Mouse (Mus musculus): ENCODE data around the gene Clec11a. TPM values are rescaled to one million over a fixed set of nuclear protein-coding genes. Genes with fewer than 3 reads are reported as not detected.

Gene Clec11a
- polyA plus RNA-seq, 1 experiment from 2014 or later: 4.8 TPM

DNA sequence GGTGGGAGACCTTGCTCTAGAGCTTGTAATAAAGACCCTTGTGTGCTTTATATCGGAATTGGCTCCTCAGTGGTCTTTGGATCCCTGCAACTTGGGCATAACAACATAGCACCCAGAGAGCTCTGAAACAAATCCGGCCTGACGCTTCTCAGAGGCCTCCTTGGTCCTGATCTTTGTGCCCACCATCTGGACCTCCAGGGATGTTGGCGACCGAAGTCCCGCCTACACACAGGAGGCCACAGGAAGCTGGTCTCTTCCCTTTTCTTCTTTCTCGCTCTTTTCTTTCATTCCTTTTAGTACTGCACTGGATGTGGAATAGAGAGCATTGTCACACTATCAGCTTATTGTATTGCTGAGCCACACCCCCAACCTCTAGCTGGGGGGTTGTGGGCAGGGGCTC is 33.3 kb downstream of the Clec11a start:
- Histone ChIP-seq H3K4me3 (replicated peaks) (no peak overlapping the region), H3K9me3 (replicated peaks) (no peaks in the 10 kb centered on the region), H3K36me3 (no peaks in the 10 kb centered on the region), H3K9ac (replicated peaks) (no peak overlapping the region), H3K27me3 (replicated peaks) (peaks cover 15% of the 10 kb centered on the region), H3K4me1 (no peaks in the 10 kb centered on the region), H3K4me2 (no peak overlapping the region), H3K27ac (replicated peaks) (no peak overlapping the region)
- WGBS: 58% methylated on average over 7 of the region's 7 CpGs
- ATAC-seq (ENCODE audit: low FRiP score): no peak

- no peaks in the 10 kb centered on the region for H3K36me3 ChIP-seq
- WGBS: 89% methylated on average over 7 of the region's 7 CpGs
- no peak overlapping the region for H3K27ac ChIP-seq (replicated peaks)
- H3K4me2 ChIP-seq: no peak overlapping the region
- no peaks in the 10 kb centered on the region for H3K4me1 ChIP-seq
- H3K9ac ChIP-seq (replicated peaks): no peak overlapping the region
- no peak for ATAC-seq (ENCODE audit: low FRiP score)
- peaks cover 15% of the 10 kb centered on the region for H3K27me3 ChIP-seq (replicated peaks)
- H3K4me3 ChIP-seq (replicated peaks): no peak overlapping the region
- H3K9me3 ChIP-seq (replicated peaks): no peaks in the 10 kb centered on the region
Observed at GRCm38 (mm10) chr7:44272546-44272945, 34.2 kb downstream of the Clec11a start.

DNA sequence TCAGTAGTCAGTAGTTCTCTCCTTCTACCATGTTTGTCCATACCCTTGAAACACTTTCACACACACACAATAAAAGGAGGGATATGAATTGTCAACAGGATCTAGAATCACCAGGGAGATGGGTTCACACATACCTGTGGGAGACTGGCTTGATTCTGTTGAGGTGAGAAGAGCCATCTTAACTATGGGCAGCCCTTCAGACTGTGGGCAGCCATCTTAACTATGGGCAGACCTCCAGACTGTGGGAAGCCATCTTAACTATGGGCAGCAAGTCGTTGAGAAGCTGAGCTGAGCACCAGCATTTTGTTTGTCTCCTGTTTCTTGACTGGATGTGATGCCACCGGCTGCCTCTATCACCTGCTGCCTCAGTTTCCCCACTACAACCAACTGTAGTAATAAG is 35.4 kb downstream of the Clec11a start:
- Histone ChIP-seq H3K36me3 (no peaks in the 10 kb centered on the region), H3K9me3 (replicated peaks) (no peaks in the 10 kb centered on the region), H3K27me3 (replicated peaks) (peaks cover 15% of the 10 kb centered on the region), H3K4me2 (no peak overlapping the region), H3K9ac (replicated peaks) (no peak overlapping the region), H3K4me1 (no peaks in the 10 kb centered on the region), H3K27ac (replicated peaks) (no peak overlapping the region), H3K4me3 (replicated peaks) (no peak overlapping the region)
- 66% methylated on average over 2 of the region's 2 CpGs for WGBS
- peak; percentile 53; the same call in 1 of the 2 replicates for ATAC-seq (ENCODE audit: low FRiP score)

GRCm38 (mm10) chr7:44269397-44269796 is 37.3 kb downstream of the Clec11a start:
- Histone ChIP-seq H3K9me3 (replicated peaks) (no peaks in the 10 kb centered on the region), H3K36me3 (no peaks in the 10 kb centered on the region), H3K27ac (replicated peaks) (no peak overlapping the region), H3K4me2 (no peak overlapping the region), H3K9ac (replicated peaks) (no peak overlapping the region), H3K4me3 (replicated peaks) (no peak overlapping the region), H3K27me3 (replicated peaks) (peaks cover 18% of the 10 kb centered on the region), H3K4me1 (no peaks in the 10 kb centered on the region)
- 93% methylated on average over 2 of the region's 2 CpGs for WGBS
- no peak for ATAC-seq (ENCODE audit: low FRiP score)

GRCm38 (mm10) chr7:44268117-44268516 is 38.6 kb downstream of the Clec11a start:
- H3K4me3 ChIP-seq (replicated peaks): no peak overlapping the region
- H3K4me1 ChIP-seq: peaks cover 4% of the 10 kb centered on the region
- no peak for ATAC-seq (ENCODE audit: low FRiP score)
- H3K27me3 ChIP-seq (replicated peaks): peaks cover 7% of the 10 kb centered on the region; the same call in 1 of the 2 replicates
- H3K36me3 ChIP-seq: no peaks in the 10 kb centered on the region
- H3K4me2 ChIP-seq: no peak overlapping the region
- H3K27ac ChIP-seq (replicated peaks): no peak overlapping the region
- 83% methylated on average over 11 of the region's 11 CpGs for WGBS
- no peak overlapping the region for H3K9ac ChIP-seq (replicated peaks)
- no peaks in the 10 kb centered on the region for H3K9me3 ChIP-seq (replicated peaks)

- no peaks in the 10 kb centered on the region for H3K9me3 ChIP-seq (replicated peaks)
- H3K27me3 ChIP-seq (replicated peaks): 0 out of 2 replicates have a peak, but pooled peaks cover 11% of the 10 kb centered on the region
- peak; percentile 87 for ATAC-seq (ENCODE audit: low FRiP score)
- 1% methylated on average over 34 of the region's 34 CpGs for whole genome bisulfite sequencing
- H3K9ac ChIP-seq (replicated peaks): peak overlapping the region; percentile 47
- peak overlapping the region; percentile 76 for H3K4me2 ChIP-seq
- peak overlapping the region; percentile 38 for H3K4me3 ChIP-seq (replicated peaks)
- H3K36me3 ChIP-seq: no peaks in the 10 kb centered on the region
- peak overlapping the region; percentile 75 for H3K27ac ChIP-seq (replicated peaks)
- peaks cover 7% of the 10 kb centered on the region for H3K4me1 ChIP-seq
Observed at GRCm38 (mm10) chr7:44262791-44263643, 43.7 kb downstream of the Clec11a start.

GRCm38 (mm10) chr7:44261147-44261546 is 45.6 kb downstream of the Clec11a start, which contains the start of gene Gm15517:
Gene Gm15517, plus strand, starts transcription at chr7:44261447.
- Histone ChIP-seq H3K4me2 (no peak within 1 kb of the TSS), H3K4me3 (replicated peaks) (no peak within 1 kb of the TSS), H3K27me3 (replicated peaks) (0 out of 2 replicates have a peak, but pooled peaks cover 11% of the 10 kb centered on the region), H3K27ac (replicated peaks) (no peak within 1 kb of the TSS), H3K9me3 (replicated peaks) (no peaks in the 10 kb centered on the region), H3K4me1 (peaks cover 7% of the 10 kb centered on the region), H3K36me3 (no peaks in the 10 kb centered on the region), H3K9ac (replicated peaks) (no peak within 1 kb of the TSS)
- no peak for ATAC-seq (ENCODE audit: low FRiP score)
- WGBS: 46% methylated on average over 5 of the region's 5 CpGs

DNA sequence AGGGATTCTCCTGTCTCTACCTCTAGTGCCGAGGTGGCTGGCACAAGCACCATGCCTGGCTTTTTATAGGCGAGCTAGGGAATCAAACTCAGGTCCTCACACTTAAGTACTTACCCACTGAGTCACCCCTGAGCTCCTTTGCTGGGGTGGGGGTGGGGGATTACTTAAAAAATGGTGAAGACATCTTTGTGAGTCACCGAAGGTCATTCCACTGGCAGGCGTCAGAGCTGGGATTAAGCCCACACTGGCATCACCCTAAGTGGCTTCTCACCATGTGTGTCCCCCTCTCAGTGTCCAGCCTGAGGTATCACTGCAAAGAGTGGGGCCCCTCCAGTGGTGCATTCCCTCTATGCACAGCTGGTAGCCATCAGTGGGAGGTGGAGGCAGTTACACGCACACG is 46.3 kb downstream of the Clec11a start:
- ATAC-seq (ENCODE audit: low FRiP score): no peak
- no peaks in the 10 kb centered on the region for H3K9me3 ChIP-seq (replicated peaks)
- H3K27me3 ChIP-seq (replicated peaks): 0 out of 2 replicates have a peak, but pooled peaks cover 8% of the 10 kb centered on the region
- H3K36me3 ChIP-seq: no peaks in the 10 kb centered on the region
- H3K4me2 ChIP-seq: no peak overlapping the region
- no peak overlapping the region for H3K4me3 ChIP-seq (replicated peaks)
- 77% methylated on average over 6 of the region's 6 CpGs for WGBS
- H3K9ac ChIP-seq (replicated peaks): no peak overlapping the region
- H3K27ac ChIP-seq (replicated peaks): no peak overlapping the region
- peaks cover 7% of the 10 kb centered on the region for H3K4me1 ChIP-seq

- ATAC-seq (ENCODE audit: low FRiP score): no peak
- H3K4me2 ChIP-seq: no peak within 1 kb of the TSS
- H3K27ac ChIP-seq (replicated peaks): no peak within 1 kb of the TSS
- 0 out of 2 replicates have a peak, but pooled peaks cover 8% of the 10 kb centered on the region for H3K27me3 ChIP-seq (replicated peaks)
- H3K9ac ChIP-seq (replicated peaks): no peak within 1 kb of the TSS
- peaks cover 12% of the 10 kb centered on the region for H3K36me3 ChIP-seq
- WGBS: 84% methylated on average over 4 of the region's 4 CpGs
- no peak within 1 kb of the TSS for H3K4me3 ChIP-seq (replicated peaks)
- H3K9me3 ChIP-seq (replicated peaks): no peaks in the 10 kb centered on the region
- H3K4me1 ChIP-seq: peaks cover 5% of the 10 kb centered on the region; the same call in 1 of the 2 replicates
Observed at GRCm38 (mm10) chr7:44257278-44257677, 49.4 kb downstream of the Clec11a start, which contains the start of gene Acp4. Gene Acp4, minus strand, starts transcription at chr7:44257378.

GRCm38 (mm10) chr7:44254930-44255329 is 51.8 kb downstream of the Clec11a start:
- no peak overlapping the region for H3K27ac ChIP-seq (replicated peaks)
- peaks cover 28% of the 10 kb centered on the region for H3K36me3 ChIP-seq
- H3K4me3 ChIP-seq (replicated peaks): no peak overlapping the region
- peaks cover 11% of the 10 kb centered on the region for H3K4me1 ChIP-seq
- no peak overlapping the region for H3K9ac ChIP-seq (replicated peaks)
- no peaks in the 10 kb centered on the region for H3K9me3 ChIP-seq (replicated peaks)
- no peak overlapping the region for H3K4me2 ChIP-seq
- no peaks in the 10 kb centered on the region for H3K27me3 ChIP-seq (replicated peaks)
- 82% methylated on average over 6 of the region's 6 CpGs for WGBS
- ATAC-seq (ENCODE audit: low FRiP score): no peak

DNA sequence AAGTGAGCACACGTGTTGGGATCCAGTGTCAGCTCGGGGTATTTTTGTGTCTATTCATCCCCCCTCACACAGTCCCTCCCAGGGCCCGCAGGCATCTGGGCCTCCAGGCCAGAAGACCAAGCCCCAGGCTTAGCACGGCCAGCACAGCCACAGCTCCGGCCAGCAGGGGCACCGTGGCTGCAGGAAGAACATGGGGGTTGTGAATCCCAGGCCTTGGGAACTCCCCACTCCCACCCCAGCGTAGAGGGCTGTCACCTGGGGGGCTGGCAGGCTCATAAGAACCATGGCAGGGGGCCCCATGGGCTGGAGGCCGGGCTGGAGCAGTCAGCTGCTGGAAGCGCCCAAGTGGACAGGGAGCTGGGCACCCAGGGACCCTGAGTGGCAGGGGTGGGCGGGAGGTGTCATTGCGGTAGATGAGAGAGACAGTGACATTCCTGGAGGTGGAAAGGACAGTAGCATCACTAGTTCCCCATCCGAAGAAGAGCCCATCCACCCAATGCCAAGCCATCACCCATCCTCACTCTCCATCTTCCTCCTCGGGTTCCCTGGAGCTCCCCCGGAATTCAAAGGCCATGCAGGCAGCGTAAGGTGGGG is 53.6 kb downstream of the Clec11a start:
- Histone ChIP-seq H3K4me3 (replicated peaks) (no peak overlapping the region), H3K4me2 (no peak overlapping the region), H3K27me3 (replicated peaks) (no peaks in the 10 kb centered on the region), H3K9me3 (replicated peaks) (no peaks in the 10 kb centered on the region), H3K9ac (replicated peaks) (no peak overlapping the region), H3K4me1 (peaks cover 27% of the 10 kb centered on the region), H3K27ac (replicated peaks) (no peak overlapping the region), H3K36me3 (peaks cover 43% of the 10 kb centered on the region)
- 77% methylated on average over 15 of the region's 15 CpGs for WGBS
- ATAC-seq (ENCODE audit: low FRiP score): no peak
